Mouse (Mus musculus) MEL (cell line): Measurements from ENCODE around the gene Cldn17. TPM values are rescaled to one million over a fixed set of nuclear protein-coding genes. Genes with fewer than 3 reads are reported as not detected.

Source experiments
- DNase-seq: peaks from one replicate; pipeline ENCODE4 v3.0.0; 2011; ENCODE audit warnings: low read depth, low spot score
- H3K27ac ChIP-seq: 2 replicates; pipeline ENCODE4 v1.5.1; 2012; ENCODE audit warnings: low read depth, mild to moderate bottlenecking, control low read depth, low read length, moderate library complexity; ENCODE audit not compliant: control insufficient read depth
- H3K27me3 ChIP-seq, 2 experiments: fragments of 150-350 bp in 1 of 2; sonication (generic) in 1 of 2; 2 replicates each; pipeline ENCODE4 v1.6.1; 2012; ENCODE audit warnings: low read length in 2 of 2, mild to moderate bottlenecking in 2 of 2, improper control_type of control experiment in 1 of 2, moderate library complexity in 1 of 2; ENCODE audit not compliant: insufficient read depth in 2 of 2, control insufficient read depth in 1 of 2
- H3K36me3 ChIP-seq, 2 experiments: 2 replicates each; pipeline ENCODE4 v1.6.1; 2012 to 2014; ENCODE audit warnings: low read length in 2 of 2, improper control_type of control experiment in 1 of 2, inconsistent platforms in 1 of 2, mild to moderate bottlenecking in 1 of 2; ENCODE audit not compliant: insufficient read depth in 2 of 2, control insufficient read depth in 1 of 2
- H3K4me1 ChIP-seq, 2 experiments: fragments of 150-350 bp in 1 of 2; sonication (generic) in 1 of 2; 2 replicates each; pipeline ENCODE4 v1.6.1; 2012; ENCODE audit warnings: low read length in 2 of 2, improper control_type of control experiment in 1 of 2, mild to moderate bottlenecking in 1 of 2; ENCODE audit not compliant: insufficient read depth in 2 of 2, control insufficient read depth in 1 of 2
- H3K4me3 ChIP-seq, 2 experiments: fragments of 150-350 bp in 1 of 2; sonication (generic) in 1 of 2; 2 replicates each; pipeline ENCODE4 v1.5.1; 2012; ENCODE audit warnings: low read depth in 2 of 2, low read length in 2 of 2, mild to moderate bottlenecking in 2 of 2, moderate library complexity in 2 of 2, control low read depth in 1 of 2, improper control_type of control experiment in 1 of 2; ENCODE audit not compliant: control insufficient read depth in 1 of 2, insufficient read depth in 1 of 2
- H3K79me2 ChIP-seq: 2 replicates; pipeline ENCODE4 v1.6.1; 2012; ENCODE audit warnings: mild to moderate bottlenecking, low read length, moderate library complexity; ENCODE audit not compliant: control insufficient read depth, poor library complexity, insufficient read depth
- H3K9ac ChIP-seq: 2 replicates; pipeline ENCODE4 v1.6.1; 2012; ENCODE audit warnings: low read depth, mild to moderate bottlenecking, control low read depth, low read length, moderate library complexity; ENCODE audit not compliant: control insufficient read depth, poor library complexity, severe bottlenecking
- H3K9me3 ChIP-seq: fragments of 150-350 bp; sonication (generic); replicated peaks from 2 replicates; pipeline ENCODE4 v1.6.1; 2012; ENCODE audit warnings: mild to moderate bottlenecking, low read length, improper control_type of control experiment, moderate library complexity; ENCODE audit not compliant: insufficient read depth
- CHD2 ChIP-seq: IDR thresholded peaks from 2 replicates; pipeline ENCODE4 v1.6.1; 2011; ENCODE audit warnings: low read length, improper control_type of control experiment
- CTCF ChIP-seq, 3 experiments: IDR thresholded peaks in 2 of 3; conservative IDR thresholded peaks in 1 of 3; 2 replicates each; pipeline ENCODE4 v1.5.1; 2011 to 2012; ENCODE audit warnings: low read length in 3 of 3, low read depth in 2 of 3, mild to moderate bottlenecking in 2 of 3, improper control_type of control experiment in 1 of 3, inconsistent platforms in 1 of 3, mixed read lengths in 1 of 3, moderate library complexity in 1 of 3; ENCODE audit not compliant: control insufficient read depth in 1 of 3, insufficient read depth in 1 of 3, poor library complexity in 1 of 3, severe bottlenecking in 1 of 3
- EP300 ChIP-seq, 2 experiments: IDR thresholded peaks; 2 replicates each; pipeline ENCODE4 v1.6.1; 2011; ENCODE audit warnings: improper control_type of control experiment in 2 of 2, low read length in 2 of 2, low read depth in 1 of 2, mild to moderate bottlenecking in 1 of 2
- JUND ChIP-seq: IDR thresholded peaks from 2 replicates; pipeline ENCODE4 v1.6.1; 2011; ENCODE audit warnings: low read depth, mild to moderate bottlenecking, improper control_type of control experiment, low read length
- MAZ ChIP-seq: IDR thresholded peaks from 2 replicates; pipeline ENCODE4 v1.6.1; 2012; ENCODE audit warnings: low read depth, mild to moderate bottlenecking, inconsistent platforms, low read length, improper control_type of control experiment
- MEF2A ChIP-seq: IDR thresholded peaks from 2 replicates; pipeline ENCODE4 v1.6.1; 2014; ENCODE audit warnings: low read depth, mild to moderate bottlenecking, inconsistent platforms, low read length, improper control_type of control experiment; ENCODE audit not compliant: poor library complexity, insufficient replicate concordance, severe bottlenecking; ENCODE audit errors: extremely low read depth
- MYB ChIP-seq: IDR thresholded peaks from 2 replicates; pipeline ENCODE4 v1.6.1; 2011; ENCODE audit warnings: mild to moderate bottlenecking, low read depth, low read length, improper control_type of control experiment
- NELFE ChIP-seq: IDR thresholded peaks from 2 replicates; pipeline ENCODE4 v1.6.1; 2011; ENCODE audit warnings: low read depth, low read length, improper control_type of control experiment
- POLR2AphosphoS2 ChIP-seq: IDR thresholded peaks from 2 replicates; pipeline ENCODE4 v1.6.1; 2011; ENCODE audit warnings: low read length, improper control_type of control experiment
- RCOR1 ChIP-seq: IDR thresholded peaks from 2 replicates; pipeline ENCODE4 v1.6.1; 2012; ENCODE audit warnings: low read depth, mild to moderate bottlenecking, inconsistent platforms, low read length, improper control_type of control experiment
- TBP ChIP-seq: IDR thresholded peaks from 2 replicates; pipeline ENCODE4 v1.8.0; 2011; ENCODE audit warnings: low read depth, low read length, improper control_type of control experiment
- UBTF ChIP-seq: IDR thresholded peaks from 2 replicates; pipeline ENCODE4 v1.6.1; 2012; ENCODE audit warnings: low read depth, mild to moderate bottlenecking, inconsistent platforms, low read length, improper control_type of control experiment, moderate library complexity, borderline replicate concordance; ENCODE audit not compliant: insufficient read depth
- USF2 ChIP-seq, 2 experiments: IDR thresholded peaks; 2 replicates each; pipeline ENCODE4 v1.6.1; 2011 to 2012; ENCODE audit warnings: improper control_type of control experiment in 2 of 2, low read length in 2 of 2, borderline replicate concordance in 1 of 2, inconsistent platforms in 1 of 2, low read depth in 1 of 2, mild to moderate bottlenecking in 1 of 2; ENCODE audit not compliant: insufficient read depth in 1 of 2
- ZC3H11A ChIP-seq: IDR thresholded peaks from 2 replicates; pipeline ENCODE4 v1.6.1; 2012; ENCODE audit warnings: low read depth, mild to moderate bottlenecking, inconsistent platforms, low read length, improper control_type of control experiment
- polyA plus RNA-seq, 2 experiments: library from polyadenylated mRNA; stranded (reverse) in 1 of 2; unstranded in 1 of 2; fragments of >175 nt in 1 of 2; fragments of >200 nt in 1 of 2; gene quantifications; 2 replicates each; pipeline versions ENCODE4 v1.2.1 to v1.2.4; 2012; ENCODE audit warnings: low replicate concordance in 2 of 2, low read depth in 1 of 2; ENCODE audit not compliant: insufficient read length in 2 of 2, insufficient read depth in 1 of 2, missing spikeins in 1 of 2
- total RNA-seq: library from RNA; depleted of rRNA; stranded (reverse); fragments of 300-350 nt; gene quantifications from 2 replicates; pipeline ENCODE4 v1.2.3, GENCODE M21; 2012

The Cldn17 gene
- total and polyA plus RNA-seq, 3 experiments: not detected

DNA sequence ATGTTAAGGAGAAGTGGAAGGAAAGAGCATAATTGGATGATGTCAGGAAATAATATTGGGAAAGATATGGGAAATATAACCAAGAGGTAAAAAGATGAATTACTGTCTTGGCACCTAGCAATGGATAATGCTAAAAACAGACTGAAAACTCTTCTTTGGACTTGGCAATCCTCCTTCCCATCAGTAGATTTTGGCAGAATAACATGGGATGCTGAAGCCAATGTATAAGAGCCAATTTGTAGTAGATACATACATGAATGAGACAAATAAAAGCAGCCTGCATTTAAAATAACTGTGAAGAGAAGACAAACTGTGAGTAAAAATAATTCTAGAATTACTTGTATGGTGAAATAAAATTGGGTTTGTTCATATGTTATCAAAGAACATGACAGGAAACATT is 18.7 kb downstream of the Cldn17 start:
- H3K9ac ChIP-seq: no peak overlapping the region
- H3K36me3 ChIP-seq: no peaks in the 10 kb centered on the region
- H3K27me3 ChIP-seq: no peaks in the 10 kb centered on the region
- no peak overlapping the region for H3K27ac ChIP-seq
- H3K79me2 ChIP-seq: no peaks in the 10 kb centered on the region
- TF ChIP-seq USF2 (IDR thresholded peaks at IDR 0.05; ENCODE audit: borderline replicate concordance in 1 of 2, insufficient read depth in 1 of 2, low read depth in 1 of 2, low read length in 2 of 2) (no peak), EP300 (IDR thresholded peaks at IDR 0.05; ENCODE audit: low read depth in 1 of 2, low read length in 2 of 2) (no peak), MEF2A (no peak), MAZ (no peak)
- H3K4me1 ChIP-seq: no peaks in the 10 kb centered on the region
- DNase-seq: no peak
- H3K4me3 ChIP-seq: no peak overlapping the region
- no peaks in the 10 kb centered on the region for H3K9me3 ChIP-seq

DNA sequence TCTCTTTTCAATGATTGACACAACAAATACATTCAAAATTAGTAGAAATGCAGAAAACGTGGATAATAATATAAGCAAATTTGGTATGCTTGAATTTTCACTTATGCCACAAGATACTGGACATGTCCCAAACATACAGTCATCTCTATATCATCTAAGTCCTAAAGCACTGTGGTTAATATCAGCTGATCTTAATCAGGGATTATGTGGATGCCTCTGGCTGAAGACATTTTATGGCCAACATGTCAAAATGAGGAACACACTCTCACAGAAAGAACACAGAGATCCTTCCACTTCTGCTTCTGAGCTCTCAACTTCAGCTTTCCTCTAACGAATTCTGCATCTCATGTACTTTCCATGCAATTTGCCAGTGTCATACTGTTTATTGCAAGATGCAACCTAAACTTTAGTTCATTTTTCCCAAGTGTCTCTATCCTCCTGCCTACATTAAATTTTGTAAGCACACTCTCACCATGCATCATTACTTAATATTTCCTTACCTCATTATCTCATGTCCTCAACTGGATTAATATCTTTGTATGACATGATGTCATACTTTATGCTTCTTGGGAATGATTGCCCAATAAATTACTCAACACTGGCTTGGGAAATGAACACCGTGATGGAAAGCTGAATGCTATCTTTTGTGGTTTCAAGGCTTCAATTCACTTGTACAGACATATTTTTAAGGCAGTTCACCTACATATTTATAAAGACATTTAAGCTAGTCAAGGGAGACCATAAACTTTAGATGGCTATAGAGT is 26.6 kb downstream of the Cldn17 start:
- no peaks in the 10 kb centered on the region for H3K4me1 ChIP-seq
- no peak for TF ChIP-seq TBP
- TF ChIP-seq CTCF (IDR thresholded peaks at IDR 0.05 in 2 of 3, conservative IDR thresholded peaks at IDR 0.05 in 1 of 3; ENCODE audit: control insufficient read depth in 1 of 3, insufficient read depth in 1 of 3, low read depth in 2 of 3, low read length in 3 of 3, poor library complexity in 1 of 3, severe bottlenecking in 1 of 3): no peak
- TF ChIP-seq MYB: no peak
- no peak for TF ChIP-seq UBTF
- no peak for TF ChIP-seq NELFE
- TF ChIP-seq RCOR1: no peak
- TF ChIP-seq JUND: no peak
- no peak for TF ChIP-seq ZC3H11A
- no peak for TF ChIP-seq POLR2AphosphoS2
- no peak for TF ChIP-seq CHD2
- no peaks in the 10 kb centered on the region for H3K36me3 ChIP-seq

More for the DNA sequence above, 26.6 kb downstream of the Cldn17 start:
- Histone ChIP-seq H3K9ac (no peak overlapping the region), H3K27me3 (no peaks in the 10 kb centered on the region), H3K9me3 (no peaks in the 10 kb centered on the region), H3K79me2 (no peaks in the 10 kb centered on the region), H3K4me3 (no peak overlapping the region), H3K27ac (no peak overlapping the region)
- no peak for DNase-seq
